Mouse (Mus musculus): ENCODE measurements around the gene Plekha7. TPM values are rescaled to one million over a fixed set of nuclear protein-coding genes. Genes with fewer than 3 reads are reported as not detected.
"Not testable (repeated sequence)": the region's sequence is repeated elsewhere in the genome, so short reads cannot be mapped to it uniquely, and the experiment has no call there.

Plekha7 gene
- polyA plus RNA-seq, 1 experiment from 2014 or later: 7.3 TPM

GRCm38 (mm10) chr7:116110661-116111060 lies 197.5 kb downstream of the Plekha7 start:
- no peak for DNase-seq (ENCODE audit: low spot score)
- Histone ChIP-seq H3K4me3 (replicated peaks; ENCODE audit: low read length) (no peak overlapping the region), H3K9me3 (ENCODE audit: control insufficient read depth, low read length) (no peaks in the 10 kb centered on the region), H3K4me2 (replicated peaks) (no peak overlapping the region), H3K27ac (no peak overlapping the region), H3K4me1 (replicated peaks; ENCODE audit: control insufficient read depth, insufficient read depth, low read length) (no peaks in the 10 kb centered on the region), H3K27me3 (ENCODE audit: control insufficient read depth, insufficient read depth, low read length) (no peaks in the 10 kb centered on the region), H3K36me3 (replicated peaks; ENCODE audit: control insufficient read depth, insufficient read depth) (peaks cover 18% of the 10 kb centered on the region), H3K9ac (no peak overlapping the region)
- ATAC-seq (ENCODE audit: low FRiP score): no peak
- 64% methylated on average over 3 of the region's 3 CpGs for WGBS

GRCm38 (mm10) chr7:116103091-116103490 lies 205.1 kb downstream of the Plekha7 start:
- Histone ChIP-seq H3K9ac (no peak overlapping the region), H3K36me3 (replicated peaks; ENCODE audit: control insufficient read depth, insufficient read depth) (peaks cover 67% of the 10 kb centered on the region), H3K4me2 (replicated peaks) (no peak overlapping the region), H3K4me1 (replicated peaks; ENCODE audit: control insufficient read depth, insufficient read depth, low read length) (peaks cover 5% of the 10 kb centered on the region; the same call in 1 of the 2 replicates), H3K27ac (no peak overlapping the region), H3K27me3 (ENCODE audit: control insufficient read depth, insufficient read depth, low read length) (no peaks in the 10 kb centered on the region), H3K4me3 (replicated peaks; ENCODE audit: low read length) (no peak overlapping the region), H3K9me3 (ENCODE audit: control insufficient read depth, low read length) (no peaks in the 10 kb centered on the region)
- no peak for ATAC-seq (ENCODE audit: low FRiP score)
- 97% methylated on average over 9 of the region's 9 CpGs for WGBS
- DNase-seq (ENCODE audit: low spot score): no peak

GRCm38 (mm10) chr7:116099952-116100528 lies 208.1 kb downstream of the Plekha7 start:
- ATAC-seq (ENCODE audit: low FRiP score): no peak
- Histone ChIP-seq H3K9ac (no peak overlapping the region), H3K9me3 (ENCODE audit: control insufficient read depth, low read length) (no peaks in the 10 kb centered on the region), H3K27me3 (ENCODE audit: control insufficient read depth, insufficient read depth, low read length) (no peaks in the 10 kb centered on the region), H3K36me3 (replicated peaks; ENCODE audit: control insufficient read depth, insufficient read depth) (peaks cover 43% of the 10 kb centered on the region), H3K4me3 (replicated peaks; ENCODE audit: low read length) (no peak overlapping the region), H3K4me2 (replicated peaks) (no peak overlapping the region), H3K27ac (no peak overlapping the region), H3K4me1 (replicated peaks; ENCODE audit: control insufficient read depth, insufficient read depth, low read length) (peaks cover 16% of the 10 kb centered on the region)
- no peak for DNase-seq (ENCODE audit: low spot score)
- 84% methylated on average over 7 of the region's 7 CpGs for WGBS

GRCm38 (mm10) chr7:116093466-116093850 lies 214.7 kb downstream of the Plekha7 start:
- Histone ChIP-seq H3K27me3 (ENCODE audit: control insufficient read depth, insufficient read depth, low read length) (no peaks in the 10 kb centered on the region), H3K9me3 (ENCODE audit: control insufficient read depth, low read length) (no peaks in the 10 kb centered on the region), H3K4me3 (replicated peaks; ENCODE audit: low read length) (peak overlapping the region; percentile 64), H3K4me1 (replicated peaks; ENCODE audit: control insufficient read depth, insufficient read depth, low read length) (peaks cover 26% of the 10 kb centered on the region), H3K4me2 (replicated peaks) (peak overlapping the region; percentile 91), H3K27ac (peak overlapping the region; percentile 98), H3K9ac (peak overlapping the region; percentile 85), H3K36me3 (replicated peaks; ENCODE audit: control insufficient read depth, insufficient read depth) (no peaks in the 10 kb centered on the region)
- DNase-seq (ENCODE audit: low spot score) (peak; percentile 63), ATAC-seq (ENCODE audit: low FRiP score) (peak; percentile 84)
- WGBS: under 1% methylated on average over 19 of the region's 19 CpGs

GRCm38 (mm10) chr7:116092710-116093465 lies 215.3 kb downstream of the Plekha7 start:
- Histone ChIP-seq H3K36me3 (replicated peaks; ENCODE audit: control insufficient read depth, insufficient read depth) (no peaks in the 10 kb centered on the region), H3K4me2 (replicated peaks) (peak overlapping the region; percentile 91), H3K4me3 (replicated peaks; ENCODE audit: low read length) (peak overlapping the region; percentile 64), H3K27me3 (ENCODE audit: control insufficient read depth, insufficient read depth, low read length) (no peaks in the 10 kb centered on the region), H3K9ac (peak overlapping the region; percentile 85), H3K9me3 (ENCODE audit: control insufficient read depth, low read length) (no peaks in the 10 kb centered on the region), H3K4me1 (replicated peaks; ENCODE audit: control insufficient read depth, insufficient read depth, low read length) (peaks cover 26% of the 10 kb centered on the region), H3K27ac (peak overlapping the region; percentile 98)
- ATAC-seq (ENCODE audit: low FRiP score): peak; percentile 100
- under 1% methylated on average over 38 of the region's 38 CpGs for WGBS
- peak; percentile 98 for DNase-seq (ENCODE audit: low spot score)

GRCm38 (mm10) chr7:116084366-116084765 lies 223.8 kb downstream of the Plekha7 start, which contains the start of gene Gm4353:
TSS of gene Gm4353 (minus strand) at chr7:116084635.
- H3K9ac ChIP-seq; H3K36me3 ChIP-seq (replicated peaks; ENCODE audit: control insufficient read depth, insufficient read depth); H3K9me3 ChIP-seq (ENCODE audit: control insufficient read depth, low read length); DNase-seq (ENCODE audit: low spot score); ATAC-seq (ENCODE audit: low FRiP score); H3K4me3 ChIP-seq (replicated peaks; ENCODE audit: low read length); H3K27ac ChIP-seq; H3K27me3 ChIP-seq (ENCODE audit: control insufficient read depth, insufficient read depth, low read length); H3K4me2 ChIP-seq (replicated peaks); H3K4me1 ChIP-seq (replicated peaks; ENCODE audit: control insufficient read depth, insufficient read depth, low read length): not testable (repeated sequence)
- WGBS: 96% methylated on average over 11 of the region's 11 CpGs

Other genes starting within 250 kb of the Plekha7 start
- 0.40 and 1.3 TPM in 2 replicates for gene Gm4353, start 223.7 kb downstream of the Plekha7 start, polyA plus RNA-seq (2014; fragmentation: Nextera tagmentation; extraction: Ambion mirVana)
- gene Rps13, start 25.8 kb upstream of the Plekha7 start, polyA plus RNA-seq (2014; fragmentation: Nextera tagmentation; extraction: Ambion mirVana): 499 and 625 TPM in 2 replicates
- 15.8 and 17.0 TPM in 2 replicates for gene Pik3c2a, start 135.1 kb upstream of the Plekha7 start, polyA plus RNA-seq (2014; fragmentation: Nextera tagmentation; extraction: Ambion mirVana)
- gene Nucb2, start 196.0 kb upstream of the Plekha7 start, polyA plus RNA-seq (2014; fragmentation: Nextera tagmentation; extraction: Ambion mirVana): 26.6 and 29.7 TPM in 2 replicates